Mouse (Mus musculus): ENCODE measurements around the gene Padi4.

GRCm38 (mm10) chr4:140703636-140704035, 70.4 kb downstream of the Padi4 start:
- TF ChIP-seq MAX (IDR thresholded peaks at IDR 0.05; ENCODE audit: low read length) (no peak), ZC3H11A (IDR thresholded peaks at IDR 0.05; ENCODE audit: low read depth, low read length) (no peak), EP300 (IDR thresholded peaks at IDR 0.05; ENCODE audit: low read length) (no peak), POLR2A (IDR thresholded peaks at IDR 0.05; ENCODE audit: low read depth, low read length) (no peak), ELF1 (IDR thresholded peaks at IDR 0.05; ENCODE audit: low read depth, low read length) (no peak), ZNF384 (IDR thresholded peaks at IDR 0.05; ENCODE audit: low read depth, low read length) (no peak), SIN3A (IDR thresholded peaks at IDR 0.05; ENCODE audit: low read length) (no peak; the same call in 1 of the 2 replicates), CTCF (conservative IDR thresholded peaks at IDR 0.05 in 1 of 2, IDR thresholded peaks at IDR 0.05 in 1 of 2; ENCODE audit: low read depth in 2 of 2, low read length in 2 of 2) (no peak), POLR2AphosphoS2 (IDR thresholded peaks at IDR 0.05; ENCODE audit: low read depth, low read length) (no peak; the same call in 1 of the 2 replicates)

Measured in CH12.LX (cell line).